Mouse (Mus musculus): ENCODE data around the gene Slc7a9. TPM values are rescaled to one million over a fixed set of nuclear protein-coding genes. Genes with fewer than 3 reads are reported as not detected.

Gene Slc7a9
- polyA plus RNA-seq, 1 experiment from 2014 or later: 0.12 TPM

GRCm38 (mm10) chr7:35465027-35465426, 16.4 kb downstream of the Slc7a9 start:
- WGBS: 93% methylated on average over 5 of the region's 5 CpGs
- Histone ChIP-seq H3K27ac (no peak overlapping the region), H3K36me3 (replicated peaks) (no peaks in the 10 kb centered on the region), H3K27me3 (replicated peaks) (no peaks in the 10 kb centered on the region), H3K9ac (no peak overlapping the region), H3K9me3 (no peaks in the 10 kb centered on the region), H3K4me3 (no peak overlapping the region), H3K4me1 (no peaks in the 10 kb centered on the region), H3K4me2 (no peak overlapping the region)
- no peak for ATAC-seq (replicated peaks)

- H3K4me1 ChIP-seq: no peaks in the 10 kb centered on the region
- 75% methylated on average over 2 of the region's 2 CpGs for WGBS
- H3K4me2 ChIP-seq: no peak overlapping the region
- no peaks in the 10 kb centered on the region for H3K27me3 ChIP-seq (replicated peaks)
- no peak overlapping the region for H3K4me3 ChIP-seq
- H3K27ac ChIP-seq: no peak overlapping the region
- no peaks in the 10 kb centered on the region for H3K36me3 ChIP-seq (replicated peaks)
- H3K9ac ChIP-seq: no peak overlapping the region
- H3K9me3 ChIP-seq: no peaks in the 10 kb centered on the region
- ATAC-seq (replicated peaks): no peak
Measured at GRCm38 (mm10) chr7:35467856-35468255, 19.3 kb downstream of the Slc7a9 start.

- no peak overlapping the region for H3K4me2 ChIP-seq
- H3K9me3 ChIP-seq: no peaks in the 10 kb centered on the region
- no peaks in the 10 kb centered on the region for H3K4me1 ChIP-seq
- H3K9ac ChIP-seq: no peak overlapping the region
- H3K27ac ChIP-seq: no peak overlapping the region
- H3K36me3 ChIP-seq (replicated peaks): no peaks in the 10 kb centered on the region
- no peak for ATAC-seq (replicated peaks)
- 50% methylated on average over 4 of the region's 4 CpGs for WGBS
- no peaks in the 10 kb centered on the region for H3K27me3 ChIP-seq (replicated peaks)
- H3K4me3 ChIP-seq: no peak overlapping the region
Measured at GRCm38 (mm10) chr7:35470794-35471193, 22.2 kb downstream of the Slc7a9 start.

DNA sequence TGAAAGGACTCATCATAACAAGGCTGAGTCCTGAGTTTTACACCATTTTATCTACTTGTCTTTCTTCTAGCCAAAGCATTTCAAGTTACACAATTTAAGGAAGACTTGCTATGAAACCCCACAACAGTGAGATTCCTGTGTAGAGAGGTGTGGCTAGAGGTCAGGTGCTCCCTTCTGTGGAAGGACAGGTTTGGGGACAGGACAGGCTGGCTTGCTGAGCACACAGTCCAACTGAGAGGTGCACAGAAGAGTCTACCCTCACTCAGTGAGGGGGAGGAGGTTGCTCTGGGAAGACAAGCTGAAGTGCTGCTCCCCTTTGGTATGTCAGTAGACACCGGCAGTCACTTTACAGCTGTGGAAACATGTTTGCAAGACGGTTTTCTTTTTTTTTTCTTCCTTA, 27.9 kb downstream of the Slc7a9 start:
- H3K9me3 ChIP-seq: no peaks in the 10 kb centered on the region
- no peaks in the 10 kb centered on the region for H3K27me3 ChIP-seq (replicated peaks)
- no peak overlapping the region for H3K27ac ChIP-seq
- no peaks in the 10 kb centered on the region for H3K4me1 ChIP-seq
- no peaks in the 10 kb centered on the region for H3K36me3 ChIP-seq (replicated peaks)
- no peak overlapping the region for H3K4me2 ChIP-seq
- H3K4me3 ChIP-seq: no peak overlapping the region
- ATAC-seq (replicated peaks): no peak
- H3K9ac ChIP-seq: no peak overlapping the region
- 80% methylated on average over 2 of the region's 2 CpGs for WGBS

- no peak overlapping the region for H3K9ac ChIP-seq
- ATAC-seq (replicated peaks): no peak
- no peak overlapping the region for H3K27ac ChIP-seq
- H3K4me3 ChIP-seq: no peak overlapping the region
- WGBS: 78% methylated on average over 2 of the region's 2 CpGs
- H3K4me1 ChIP-seq: no peaks in the 10 kb centered on the region
- no peaks in the 10 kb centered on the region for H3K36me3 ChIP-seq (replicated peaks)
- no peaks in the 10 kb centered on the region for H3K27me3 ChIP-seq (replicated peaks)
- H3K9me3 ChIP-seq: no peaks in the 10 kb centered on the region
- no peak overlapping the region for H3K4me2 ChIP-seq
Measured at GRCm38 (mm10) chr7:35485126-35485525, 36.5 kb downstream of the Slc7a9 start.

DNA sequence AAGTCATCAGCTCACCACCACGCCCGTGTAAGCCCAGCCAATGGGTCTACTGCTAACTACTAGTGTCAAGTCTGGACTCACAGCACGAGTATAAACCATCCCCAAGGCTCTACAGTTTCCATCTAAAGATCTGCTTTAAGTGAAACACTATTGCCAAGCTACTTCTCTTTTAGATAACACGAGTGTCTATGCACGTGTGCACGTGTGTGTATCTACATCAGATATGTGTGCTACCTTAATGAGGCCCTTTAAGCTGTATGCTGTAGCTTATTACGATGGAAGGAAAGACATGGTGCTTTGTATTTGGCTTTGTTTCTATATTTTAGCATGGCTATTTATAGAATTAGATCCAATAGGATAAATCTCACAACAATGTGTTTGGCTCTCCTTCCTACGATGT, 38.0 kb downstream of the Slc7a9 start:
- Histone ChIP-seq H3K9me3 (no peaks in the 10 kb centered on the region), H3K27ac (no peak overlapping the region), H3K4me2 (no peak overlapping the region), H3K9ac (no peak overlapping the region), H3K27me3 (replicated peaks) (no peaks in the 10 kb centered on the region), H3K36me3 (replicated peaks) (no peaks in the 10 kb centered on the region), H3K4me1 (no peaks in the 10 kb centered on the region), H3K4me3 (no peak overlapping the region)
- no peak for ATAC-seq (replicated peaks)
- whole genome bisulfite sequencing: 87% methylated on average over 8 of the region's 8 CpGs

- WGBS: 95% methylated on average over 2 of the region's 2 CpGs
- no peak overlapping the region for H3K27ac ChIP-seq
- H3K4me2 ChIP-seq: no peak overlapping the region
- H3K4me3 ChIP-seq: no peak overlapping the region
- no peaks in the 10 kb centered on the region for H3K36me3 ChIP-seq (replicated peaks)
- H3K27me3 ChIP-seq (replicated peaks): no peaks in the 10 kb centered on the region
- no peaks in the 10 kb centered on the region for H3K4me1 ChIP-seq
- no peak for ATAC-seq (replicated peaks)
- H3K9ac ChIP-seq: no peak overlapping the region
- H3K9me3 ChIP-seq: no peaks in the 10 kb centered on the region
Measured at GRCm38 (mm10) chr7:35490186-35490585, 41.6 kb downstream of the Slc7a9 start.

GRCm38 (mm10) chr7:35491005-35491404, 42.4 kb downstream of the Slc7a9 start:
- no peaks in the 10 kb centered on the region for H3K27me3 ChIP-seq (replicated peaks)
- H3K9ac ChIP-seq: no peak overlapping the region
- H3K4me1 ChIP-seq: no peaks in the 10 kb centered on the region
- no peaks in the 10 kb centered on the region for H3K36me3 ChIP-seq (replicated peaks)
- ATAC-seq (replicated peaks): no peak
- no peaks in the 10 kb centered on the region for H3K9me3 ChIP-seq
- WGBS: 80% methylated on average over 1 of the region's 1 CpGs
- H3K4me2 ChIP-seq: no peak overlapping the region
- no peak overlapping the region for H3K27ac ChIP-seq
- no peak overlapping the region for H3K4me3 ChIP-seq

- no peak overlapping the region for H3K27ac ChIP-seq
- H3K4me3 ChIP-seq: no peak overlapping the region
- H3K9me3 ChIP-seq: no peaks in the 10 kb centered on the region
- no peaks in the 10 kb centered on the region for H3K4me1 ChIP-seq
- 90% methylated on average over 2 of the region's 2 CpGs for WGBS
- no peaks in the 10 kb centered on the region for H3K27me3 ChIP-seq (replicated peaks)
- no peak overlapping the region for H3K9ac ChIP-seq
- H3K36me3 ChIP-seq (replicated peaks): no peaks in the 10 kb centered on the region
- ATAC-seq (replicated peaks): no peak
- no peak overlapping the region for H3K4me2 ChIP-seq
Measured at GRCm38 (mm10) chr7:35497516-35497915, 48.9 kb downstream of the Slc7a9 start.

GRCm38 (mm10) chr7:35501995-35502394, 53.4 kb downstream of the Slc7a9 start:
- H3K4me1 ChIP-seq: no peaks in the 10 kb centered on the region
- no peak overlapping the region for H3K9ac ChIP-seq
- H3K27ac ChIP-seq: no peak overlapping the region
- H3K4me3 ChIP-seq: no peak overlapping the region
- no peak for ATAC-seq (replicated peaks)
- H3K36me3 ChIP-seq (replicated peaks): no peaks in the 10 kb centered on the region
- H3K27me3 ChIP-seq (replicated peaks): no peaks in the 10 kb centered on the region
- 17% methylated on average over 4 of the region's 4 CpGs for WGBS
- H3K9me3 ChIP-seq: no peaks in the 10 kb centered on the region
- H3K4me2 ChIP-seq: no peak overlapping the region

Other genes starting within 250 kb of the Slc7a9 start
- gene Lrp3, start 233.3 kb upstream of the Slc7a9 start, polyA plus RNA-seq (2015; fragmentation: Nextera tagmentation; extraction: Ambion mirVana): 31.6 and 32.2 TPM in 2 replicates
- 19.9 and 23.1 TPM in 2 replicates for gene Gpatch1, start 130.4 kb upstream of the Slc7a9 start, polyA plus RNA-seq (2015; fragmentation: Nextera tagmentation; extraction: Ambion mirVana)
- gene Rhpn2, start 114.6 kb upstream of the Slc7a9 start, polyA plus RNA-seq (2015; fragmentation: Nextera tagmentation; extraction: Ambion mirVana): 1.9 and 2.1 TPM in 2 replicates
- 19.4 and 19.9 TPM in 2 replicates for gene Faap24, start 52.0 kb upstream of the Slc7a9 start, polyA plus RNA-seq (2015; fragmentation: Nextera tagmentation; extraction: Ambion mirVana)
- 35.8 and 36.1 TPM in 2 replicates for gene Cep89, start 51.8 kb upstream of the Slc7a9 start, polyA plus RNA-seq (2015; fragmentation: Nextera tagmentation; extraction: Ambion mirVana)
- gene Tdrd12, start 88.9 kb downstream of the Slc7a9 start, polyA plus RNA-seq (2015; fragmentation: Nextera tagmentation; extraction: Ambion mirVana): 0.36 and 0.37 TPM in 2 replicates
- 87.3 and 91.5 TPM in 2 replicates for gene Nudt19, start 107.5 kb downstream of the Slc7a9 start, polyA plus RNA-seq (2015; fragmentation: Nextera tagmentation; extraction: Ambion mirVana)
- 0.04 TPM in 1 of 2 replicates, not detected in the other for gene Rgs9bp, start 136.8 kb downstream of the Slc7a9 start, polyA plus RNA-seq (2015; fragmentation: Nextera tagmentation; extraction: Ambion mirVana)
- 18.9 and 19.0 TPM in 2 replicates for gene Ankrd27, start 137.4 kb downstream of the Slc7a9 start, polyA plus RNA-seq (2015; fragmentation: Nextera tagmentation; extraction: Ambion mirVana)
- gene Pdcd5, start 198.7 kb downstream of the Slc7a9 start, polyA plus RNA-seq (2015; fragmentation: Nextera tagmentation; extraction: Ambion mirVana): 235 and 241 TPM in 2 replicates

All from midbrain, embryonic 15.5 days (tissue).